Mouse (Mus musculus) liver, embryonic 12.5 days (tissue): ENCODE data around the gene Ap5s1. TPM values are rescaled to one million over a fixed set of nuclear protein-coding genes. Genes with fewer than 3 reads are reported as not detected.
"Not testable (repeated sequence)": the region's sequence is repeated elsewhere in the genome, so short reads cannot be mapped to it uniquely, and the experiment has no call there.

ENCODE experiments used
- ATAC-seq: fragments of 200-750 bp; cut with Nextera tagmentation; 2 replicates; pipeline ENCODE4 v1.8.0; 2017; ENCODE audit warnings: moderate number of reproducible peaks, mild to moderate bottlenecking, moderate library complexity
- H3K27ac ChIP-seq: fragments of 300-500 bp; sonication (generic); 2 replicates; pipeline ENCODE4 v1.5.1; 2016; ENCODE audit warnings: mild to moderate bottlenecking
- H3K27me3 ChIP-seq: fragments of 300-500 bp; sonication (generic); replicated peaks from 2 replicates; pipeline ENCODE4 v1.6.1; 2016; ENCODE audit warnings: mild to moderate bottlenecking, moderate library complexity
- H3K36me3 ChIP-seq: fragments of 300-500 bp; sonication (generic); 2 replicates; pipeline ENCODE4 v1.6.1; 2016; ENCODE audit warnings: mild to moderate bottlenecking, moderate library complexity
- H3K4me1 ChIP-seq: fragments of 300-500 bp; sonication (generic); 2 replicates; pipeline ENCODE4 v1.6.1; 2016
- H3K4me2 ChIP-seq: fragments of 300-500 bp; sonication (generic); 2 replicates; pipeline ENCODE4 v1.6.1; 2016; ENCODE audit warnings: mild to moderate bottlenecking, moderate library complexity
- H3K4me3 ChIP-seq: fragments of 300-500 bp; sonication (generic); 2 replicates; pipeline ENCODE4 v1.5.1; 2016; ENCODE audit warnings: mild to moderate bottlenecking, moderate library complexity
- H3K9ac ChIP-seq: fragments of 300-500 bp; sonication (generic); 2 replicates; pipeline ENCODE4 v1.6.1; 2016; ENCODE audit warnings: mild to moderate bottlenecking, moderate library complexity
- H3K9me3 ChIP-seq: fragments of 300-500 bp; sonication (generic); replicated peaks from 2 replicates; pipeline ENCODE4 v1.6.1; 2016; ENCODE audit warnings: mild to moderate bottlenecking, moderate library complexity
- WGBS: fragments of 180-500 bp; shearing (Covaris S2); methylation state at CpG from one replicate; pipeline ENCODE4 v1.1.7; 2016; ENCODE audit not compliant: insufficient replicate concordance; 5-methylcytosine and 5-hydroxymethylcytosine counted together
- polyA plus RNA-seq: library from polyadenylated mRNA; unstranded; fragments of >200 nt; fragmentation: Nextera tagmentation; extraction: Ambion mirVana; gene quantifications from 2 replicates; pipeline ENCODE4 v1.2.1, GENCODE M21; 2016

The Ap5s1 gene
- polyA plus RNA-seq, 1 experiment from 2014 or later: 17.0 TPM

DNA sequence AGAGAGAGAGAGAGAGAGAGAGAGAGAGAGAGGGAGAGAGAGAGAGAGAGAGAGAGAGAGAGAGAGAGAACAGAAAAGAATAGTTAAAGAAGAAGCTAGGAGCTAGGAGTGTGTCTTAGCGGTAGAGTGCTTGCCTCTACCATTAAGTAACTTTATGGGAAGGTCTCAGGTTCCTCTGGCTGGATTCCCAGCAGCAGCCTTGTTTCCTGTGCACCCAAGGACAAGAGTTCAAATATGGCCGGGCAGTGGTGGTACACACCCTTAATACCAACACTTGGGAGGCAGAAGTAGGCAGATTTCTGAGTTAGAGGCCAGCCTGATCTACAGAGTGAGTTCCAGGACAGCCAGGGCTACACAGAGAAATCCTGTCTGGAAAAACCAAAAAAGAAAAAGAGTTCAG, 19.8 kb downstream of the Ap5s1 start:
- not testable (repeated sequence) for H3K36me3 ChIP-seq, H3K9me3 ChIP-seq, ATAC-seq, H3K4me2 ChIP-seq, H3K4me3 ChIP-seq, H3K27me3 ChIP-seq, H3K9ac ChIP-seq
- Histone ChIP-seq H3K27ac (peak overlapping the region; percentile 32; the same call in 1 of the 2 replicates), H3K4me1 (peaks cover 62% of the 10 kb centered on the region)
- WGBS: 67% methylated on average over 2 of the region's 2 CpGs

DNA sequence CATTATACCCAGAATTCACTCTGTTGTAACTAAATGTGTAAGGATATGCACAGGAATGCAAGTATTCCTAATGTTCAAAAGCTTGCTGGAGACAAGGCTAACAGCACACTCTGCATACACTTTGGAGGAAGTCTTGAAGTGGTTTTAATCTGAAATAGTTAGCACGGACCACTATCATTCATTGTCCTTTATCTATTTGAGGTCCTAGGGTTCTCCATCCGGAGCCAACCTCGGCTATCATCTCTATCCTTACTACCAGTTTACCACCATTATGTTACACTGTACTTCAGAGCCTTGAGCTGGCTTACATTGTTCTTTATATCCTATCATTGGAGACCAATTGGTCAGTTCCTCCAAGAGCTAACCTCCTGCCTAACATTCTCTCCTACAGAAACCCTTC, 20.4 kb downstream of the Ap5s1 start:
- Histone ChIP-seq H3K9me3 (no peaks in the 10 kb centered on the region), H3K4me2 (no peak overlapping the region), H3K27me3 (no peaks in the 10 kb centered on the region), H3K36me3 (no peaks in the 10 kb centered on the region), H3K9ac (no peak overlapping the region), H3K4me1 (peaks cover 62% of the 10 kb centered on the region), H3K27ac (0 out of 2 replicates have a peak overlapping the region, but pooled peaks have one; percentile 32), H3K4me3 (no peak overlapping the region)
- no peak for ATAC-seq
- 56% methylated on average over 3 of the region's 3 CpGs for WGBS

DNA sequence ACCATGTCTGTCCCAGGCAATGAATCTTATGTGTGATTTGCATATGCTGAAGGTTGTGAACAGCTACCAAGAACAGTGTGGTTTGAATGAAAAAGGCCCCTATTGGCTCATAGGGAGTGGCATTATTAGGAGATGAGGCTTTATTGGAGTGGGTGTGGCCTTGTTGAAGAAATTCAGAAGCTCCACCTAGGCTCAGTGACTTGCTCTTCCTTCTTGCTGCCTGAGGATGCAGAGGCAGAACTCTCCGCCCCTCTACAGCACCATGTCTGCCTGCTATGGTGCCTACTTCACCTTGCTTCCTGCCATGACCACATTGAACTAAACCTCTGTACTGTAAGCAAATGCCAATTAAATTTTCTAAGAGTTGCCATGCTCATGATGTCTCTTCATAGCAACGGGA, 25.7 kb downstream of the Ap5s1 start:
- Histone ChIP-seq H3K9me3 (no peaks in the 10 kb centered on the region), H3K4me1 (peaks cover 46% of the 10 kb centered on the region), H3K36me3 (peaks cover 21% of the 10 kb centered on the region), H3K9ac (peak overlapping the region; percentile 65), H3K4me3 (peak overlapping the region; percentile 78; the same call in 1 of the 2 replicates), H3K27me3 (no peaks in the 10 kb centered on the region), H3K27ac (peak overlapping the region; percentile 94), H3K4me2 (peak overlapping the region; percentile 90)
- peak; percentile 69 for ATAC-seq
- WGBS: 60% methylated on average over 2 of the region's 2 CpGs

DNA sequence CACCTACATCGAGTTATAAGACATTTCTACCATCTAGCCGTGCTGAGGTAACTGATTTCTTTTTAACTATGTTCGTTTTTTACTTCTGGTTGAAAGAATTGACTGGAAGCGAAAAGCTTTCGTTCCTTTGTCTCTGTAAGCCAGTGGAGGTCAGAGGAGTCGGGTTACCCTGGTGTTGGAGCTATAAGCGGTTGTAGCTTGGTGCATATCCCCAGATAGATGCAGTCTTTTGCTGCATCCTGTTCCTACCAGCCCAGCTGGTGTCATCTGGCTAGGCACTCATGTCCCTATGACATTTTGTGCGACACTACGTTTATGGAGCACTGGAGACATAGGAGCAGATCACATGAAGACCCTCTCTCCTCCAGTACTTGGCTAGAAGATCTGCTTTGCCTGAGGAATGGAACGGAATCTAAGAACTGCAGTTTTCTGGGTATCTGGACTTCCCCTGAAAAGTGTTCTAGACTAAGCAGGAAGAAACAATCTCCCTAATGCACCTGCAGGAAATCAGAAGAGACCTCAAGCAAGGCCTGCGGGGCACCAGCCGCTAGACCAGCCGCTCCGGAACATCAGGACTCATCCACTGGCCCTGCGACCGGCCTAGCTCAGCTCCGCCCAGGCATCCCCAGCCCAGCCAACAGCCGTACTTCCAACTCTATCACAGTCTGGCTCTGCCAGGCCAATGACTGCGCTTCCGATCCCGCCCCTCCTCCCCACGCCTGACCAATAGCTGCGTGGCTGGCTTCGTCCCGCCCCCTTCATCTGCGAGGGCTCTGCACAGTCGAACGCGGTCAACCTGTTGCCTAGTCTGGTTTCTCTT, 26.6 kb downstream of the Ap5s1 start, which contains the start of gene Mavs:
Gene Mavs (plus strand): TSS at position 757 of the 820 bp plus-strand sequence.
- Histone ChIP-seq H3K27ac (peak within 1 kb of the TSS; percentile 94), H3K9ac (peak within 1 kb of the TSS; percentile 93), H3K4me2 (peak within 1 kb of the TSS; percentile 90), H3K4me1 (peaks cover 45% of the 10 kb centered on the region), H3K9me3 (no peaks in the 10 kb centered on the region), H3K27me3 (no peaks in the 10 kb centered on the region), H3K36me3 (peaks cover 31% of the 10 kb centered on the region), H3K4me3 (peak within 1 kb of the TSS; percentile 78)
- WGBS: 16% methylated on average over 29 of the region's 29 CpGs
- ATAC-seq: peak; percentile 98

DNA sequence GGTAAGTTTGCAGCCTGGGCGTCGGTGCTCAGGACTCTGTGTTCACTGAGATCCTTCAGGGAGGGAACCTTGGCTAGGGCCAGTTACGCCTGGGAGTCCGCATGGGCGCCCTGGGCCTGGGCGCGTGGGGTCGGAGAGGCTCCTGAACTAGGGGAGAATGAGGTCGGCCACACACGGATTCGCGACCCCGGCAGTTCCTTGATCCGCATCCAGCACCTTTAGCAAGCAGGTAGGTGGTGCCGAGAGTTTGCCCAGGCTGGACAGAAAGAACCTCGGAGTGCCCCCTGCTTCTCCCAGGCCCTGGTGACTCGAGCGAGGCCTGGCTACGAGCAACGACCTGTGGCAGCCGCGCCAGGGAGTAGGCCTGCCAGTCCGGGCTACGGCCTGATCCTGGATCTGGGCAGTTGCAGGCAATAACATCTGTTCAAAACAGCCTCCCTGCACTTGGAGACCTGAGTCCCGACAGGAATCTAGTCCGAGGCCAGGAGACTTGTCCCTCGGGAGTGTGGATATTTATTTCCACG, 27.3 kb downstream of the Ap5s1 start:
- H3K9ac ChIP-seq: peak overlapping the region; percentile 93
- peaks cover 49% of the 10 kb centered on the region for H3K4me1 ChIP-seq
- peak overlapping the region; percentile 94 for H3K27ac ChIP-seq
- peak overlapping the region; percentile 90 for H3K4me2 ChIP-seq
- peaks cover 38% of the 10 kb centered on the region for H3K36me3 ChIP-seq
- H3K27me3 ChIP-seq: no peaks in the 10 kb centered on the region
- WGBS: 13% methylated on average over 28 of the region's 28 CpGs
- ATAC-seq: peak; percentile 26
- H3K4me3 ChIP-seq: peak overlapping the region; percentile 78
- H3K9me3 ChIP-seq: no peaks in the 10 kb centered on the region

DNA sequence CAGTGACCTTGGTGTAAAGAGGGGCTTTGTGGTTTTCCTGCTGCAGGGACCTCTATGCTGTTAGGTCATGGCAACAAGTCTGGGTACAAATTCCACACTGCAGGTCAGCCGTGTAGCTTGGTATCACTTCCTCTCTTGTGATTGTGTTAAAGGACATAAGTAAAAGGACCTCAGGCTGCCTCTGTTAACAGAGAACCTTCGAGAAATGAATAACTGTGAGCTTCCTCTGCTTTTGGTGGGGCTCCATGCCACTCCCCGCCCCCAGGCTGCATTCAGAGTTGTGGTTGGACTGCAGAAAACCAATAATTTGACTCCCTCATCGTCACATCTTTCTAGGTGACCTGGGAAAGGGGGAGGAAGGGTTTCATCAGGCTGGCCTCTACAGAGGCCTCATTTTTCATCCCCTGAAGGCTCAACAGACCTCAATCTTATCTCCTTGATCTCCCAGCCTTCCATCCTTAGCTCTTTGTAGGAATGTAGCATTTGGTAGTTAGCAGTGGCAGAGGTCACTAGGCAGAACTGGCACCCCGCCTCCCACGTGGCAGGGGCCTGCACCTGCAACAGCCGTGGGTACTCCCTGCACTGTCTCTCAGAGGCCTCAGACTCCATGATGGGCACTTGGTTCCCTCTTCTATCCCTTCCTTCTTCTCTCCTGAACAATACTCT, 28.2 kb downstream of the Ap5s1 start:
- H3K4me3 ChIP-seq: peak overlapping the region; percentile 78
- H3K36me3 ChIP-seq: peaks cover 47% of the 10 kb centered on the region
- peak overlapping the region; percentile 90 for H3K4me2 ChIP-seq
- peak overlapping the region; percentile 94 for H3K27ac ChIP-seq
- H3K4me1 ChIP-seq: peaks cover 58% of the 10 kb centered on the region
- no peaks in the 10 kb centered on the region for H3K27me3 ChIP-seq
- H3K9ac ChIP-seq: peak overlapping the region; percentile 93
- 45% methylated on average over 7 of the region's 7 CpGs for WGBS
- no peak for ATAC-seq
- H3K9me3 ChIP-seq: no peaks in the 10 kb centered on the region

DNA sequence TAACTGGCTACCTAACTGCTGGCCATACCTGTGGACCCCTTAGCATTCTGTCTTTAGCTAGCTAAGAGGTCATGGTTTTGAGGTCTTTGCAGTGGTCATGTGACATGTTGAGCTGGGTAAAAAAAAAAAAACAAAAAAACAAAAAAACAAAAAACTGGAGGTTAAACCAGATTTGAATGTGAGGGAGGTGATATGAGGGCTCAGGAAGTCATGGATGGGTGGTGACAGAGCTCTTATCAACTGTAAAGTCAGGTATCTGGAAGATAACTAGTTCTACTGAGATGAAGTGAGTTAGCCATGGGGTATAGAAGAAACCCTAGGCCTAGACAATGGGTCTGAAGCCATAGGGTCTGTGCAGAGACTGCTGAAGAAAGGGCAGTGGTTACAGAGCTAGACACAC, 35.3 kb downstream of the Ap5s1 start:
- Histone ChIP-seq H3K27me3 (no peaks in the 10 kb centered on the region), H3K36me3 (peaks cover 100% of the 10 kb centered on the region), H3K4me2 (no peak overlapping the region), H3K27ac (peak overlapping the region; percentile 55), H3K9ac (peak overlapping the region; percentile 6; the same call in 1 of the 2 replicates), H3K4me1 (peaks cover 66% of the 10 kb centered on the region), H3K4me3 (no peak overlapping the region), H3K9me3 (no peaks in the 10 kb centered on the region)
- ATAC-seq: no peak

DNA sequence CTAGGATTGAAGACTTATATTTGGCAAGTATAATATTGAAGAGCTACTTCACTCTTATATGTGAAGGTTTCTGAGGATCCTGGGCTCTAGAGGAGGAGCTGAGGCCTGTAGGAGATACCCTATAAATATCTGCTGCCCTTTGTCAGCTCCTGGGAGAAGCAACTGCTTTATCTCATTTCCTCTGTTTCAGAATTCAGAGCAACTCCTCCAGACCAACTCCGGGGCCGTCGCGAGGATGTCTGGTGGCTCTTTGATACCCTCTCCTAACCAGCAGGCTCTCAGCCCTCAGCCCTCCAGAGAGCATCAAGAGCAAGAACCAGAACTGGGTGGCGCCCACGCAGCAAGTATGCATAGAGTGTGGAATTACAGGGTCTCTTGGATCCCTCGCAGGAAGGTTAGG, 36.1 kb downstream of the Ap5s1 start:
- no peaks in the 10 kb centered on the region for H3K9me3 ChIP-seq
- 0 out of 2 replicates have a peak overlapping the region, but pooled peaks have one; percentile 6 for H3K9ac ChIP-seq
- no peak overlapping the region for H3K4me3 ChIP-seq
- 19% methylated on average over 7 of the region's 7 CpGs for WGBS
- peak overlapping the region; percentile 52 for H3K27ac ChIP-seq
- no peaks in the 10 kb centered on the region for H3K27me3 ChIP-seq
- H3K4me1 ChIP-seq: peaks cover 66% of the 10 kb centered on the region
- peaks cover 100% of the 10 kb centered on the region for H3K36me3 ChIP-seq
- ATAC-seq: peak; percentile 62
- no peak overlapping the region for H3K4me2 ChIP-seq

DNA sequence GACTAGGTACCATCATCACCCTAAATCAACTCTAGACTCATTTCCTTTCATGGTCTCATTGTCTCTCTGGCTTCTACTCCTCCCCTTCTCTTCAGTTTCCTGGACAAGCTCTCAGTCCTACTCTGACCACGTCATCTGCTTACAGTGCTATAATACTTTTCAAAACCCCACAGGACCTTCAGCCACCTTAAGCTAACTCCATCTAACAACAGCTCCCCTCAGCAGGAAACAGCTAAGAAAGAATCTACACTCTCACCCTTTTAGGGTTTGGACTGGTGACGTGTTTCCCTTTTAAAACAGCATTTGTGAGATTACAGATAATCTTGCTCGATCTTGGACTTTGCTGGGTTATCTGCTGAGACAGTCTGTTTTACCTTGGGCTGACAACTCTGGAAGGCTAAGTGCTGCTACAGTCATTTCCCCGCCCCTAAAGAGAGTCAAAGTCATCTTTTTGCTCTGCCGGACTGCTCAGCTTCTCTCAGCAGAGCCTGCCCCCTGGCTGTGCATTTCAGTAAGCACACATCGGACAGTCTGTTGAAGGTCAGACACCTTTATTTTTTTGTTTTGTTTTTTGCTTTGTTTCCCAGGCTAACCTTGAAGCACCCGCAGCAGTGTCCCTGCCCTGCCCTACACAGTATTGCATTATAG, 46.9 kb downstream of the Ap5s1 start:
- ATAC-seq: peak; percentile 88
- Histone ChIP-seq H3K9me3 (no peaks in the 10 kb centered on the region), H3K27ac (peak overlapping the region; percentile 82), H3K36me3 (peaks cover 14% of the 10 kb centered on the region), H3K4me3 (no peak overlapping the region), H3K27me3 (no peaks in the 10 kb centered on the region), H3K4me1 (peaks cover 69% of the 10 kb centered on the region), H3K4me2 (peak overlapping the region; percentile 45), H3K9ac (peak overlapping the region; percentile 60)
- WGBS: 7% methylated on average over 7 of the region's 7 CpGs

DNA sequence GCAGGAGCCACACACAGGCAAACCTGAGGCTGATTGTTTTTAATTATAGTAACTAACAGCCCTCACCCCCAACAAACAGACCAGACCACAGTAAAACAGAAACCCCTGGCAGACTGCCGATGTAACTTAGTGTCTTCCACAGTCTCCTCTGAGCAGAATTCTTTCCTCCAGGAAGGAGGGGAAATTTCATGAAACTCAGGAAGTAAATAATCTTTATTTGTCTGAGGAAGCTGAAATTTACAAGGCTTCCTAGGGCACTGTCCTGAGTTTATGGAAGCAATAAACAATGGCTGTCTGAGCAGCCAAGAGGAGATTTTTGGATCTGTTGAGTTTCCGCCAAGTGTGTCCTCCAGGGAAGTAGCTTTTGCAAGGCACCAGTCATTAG, 47.4 kb downstream of the Ap5s1 start:
- Histone ChIP-seq H3K4me2 (peak overlapping the region; percentile 45), H3K36me3 (peaks cover 9% of the 10 kb centered on the region; the same call in 1 of the 2 replicates), H3K4me3 (no peak overlapping the region), H3K9me3 (no peaks in the 10 kb centered on the region), H3K27ac (peak overlapping the region; percentile 82), H3K27me3 (no peaks in the 10 kb centered on the region), H3K4me1 (peaks cover 69% of the 10 kb centered on the region), H3K9ac (peak overlapping the region; percentile 60)
- 67% methylated on average over 2 of the region's 2 CpGs for WGBS
- no peak for ATAC-seq

DNA sequence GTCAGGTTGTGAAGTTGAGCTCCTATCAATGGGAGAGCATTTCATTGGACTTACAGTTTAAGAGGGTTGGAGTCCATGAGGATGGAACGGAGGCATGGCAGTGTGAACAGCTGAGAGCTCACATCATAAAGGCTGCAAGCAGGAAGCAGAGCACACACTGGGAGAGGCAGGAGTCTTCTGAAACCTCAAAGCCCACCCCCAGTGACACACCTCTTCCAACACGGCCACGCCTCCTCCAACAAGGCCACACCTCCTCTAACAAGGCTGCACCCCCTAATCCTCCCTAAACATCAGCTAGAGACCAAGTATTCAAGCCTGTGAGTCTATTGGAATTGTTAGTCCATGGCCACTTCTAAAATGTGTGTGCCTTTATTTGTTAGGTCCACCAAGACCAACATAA, 48.9 kb downstream of the Ap5s1 start:
- peak; percentile 25; the same call in 1 of the 2 replicates for ATAC-seq
- Histone ChIP-seq H3K4me2 (no peak overlapping the region), H3K27me3 (no peaks in the 10 kb centered on the region), H3K9me3 (no peaks in the 10 kb centered on the region), H3K27ac (peak overlapping the region; percentile 82; the same call in 1 of the 2 replicates), H3K36me3 (0 out of 2 replicates have a peak, but pooled peaks cover 2% of the 10 kb centered on the region), H3K4me1 (peaks cover 83% of the 10 kb centered on the region), H3K9ac (no peak overlapping the region), H3K4me3 (no peak overlapping the region)
- 52% methylated on average over 3 of the region's 3 CpGs for WGBS
